Mouse (Mus musculus) Patski (cell line): ENCODE measurements around the gene Gm43720. TPM values are rescaled to one million over a fixed set of nuclear protein-coding genes. Genes with fewer than 3 reads are reported as not detected.

Experiments used
- ATAC-seq: fragments of 100-300 bp; one replicate; pipeline ENCODE4 v1.8.0; 2021
- CTCF ChIA-PET: fragments of 350-600 bp; sonication (Branson Sonifier 250); formaldehyde crosslinking; loops from one replicate; lab custom pipeline; 2022; ENCODE audit warnings: inconsistent platforms; lab: Charles Lee
- POLR2A ChIA-PET: fragments of 350-600 bp; sonication (Branson Sonifier 250); formaldehyde crosslinking; loops from one replicate; lab custom pipeline; 2022; ENCODE audit warnings: antibody characterized with exemption, inconsistent platforms; lab: Charles Lee
- DNase-seq: peaks from one replicate; pipeline ENCODE4 v3.0.0-alpha.2; 2011; ENCODE audit warnings: low read depth, low spot score
- H3K27me3 ChIP-seq: fragments of 371-371 bp; one replicate; pipeline ENCODE4 v1.5.1; 2021
- CTCF ChIP-seq: fragments of 100-300 bp; IDR thresholded peaks from one replicate; pipeline ENCODE4 v1.5.1; 2021
- in situ Hi-C: fragments of 300-500 bp; cut with MboI; formaldehyde crosslinking; loops from 3 replicates; pipeline ENCODE4 v1.11.1; 2018; ENCODE audit warnings: low pct_unique_long_range_greater_than_20kb, mixed read lengths
- polyA plus RNA-seq: library from polyadenylated mRNA; unstranded; gene quantifications from one replicate; pipeline ENCODE4 v1.2.3, GENCODE M21; 2021

The Gm43720 gene
- polyA plus RNA-seq, 1 experiment from 2014 or later: 0.01 TPM

DNA sequence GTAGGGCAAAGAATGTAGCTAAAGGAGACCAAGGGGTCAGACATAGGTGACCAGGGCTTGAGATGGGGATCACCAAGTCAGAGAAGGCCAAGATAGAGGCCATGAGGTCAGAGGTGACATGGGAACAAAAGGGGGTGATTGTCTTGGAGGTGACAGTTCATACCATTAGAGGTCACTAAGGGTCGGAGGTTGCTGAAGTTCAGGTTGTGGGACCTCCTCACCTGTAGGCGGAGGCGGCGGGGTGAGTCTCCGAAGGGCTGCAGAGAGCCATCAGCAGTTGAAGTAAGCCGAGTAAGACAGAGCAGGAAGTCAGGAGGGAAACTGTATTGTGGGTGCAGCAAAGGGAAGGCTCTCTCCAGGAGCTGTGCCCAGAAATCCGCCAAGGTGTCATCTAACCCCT, 1.8 kb downstream of the Gm43720 start:
- POLR2A ChIA-PET: interaction anchor here (2.5 kb wide), 1 partner anchor 13 kb away, joined by 12 read pairs; the partner anchor contains the start of gene BC037034
- DNase-seq (no peak), ATAC-seq (no peak)
- TF ChIP-seq CTCF: no peak
- CTCF ChIA-PET: no interaction called here
- H3K27me3 ChIP-seq: peaks cover 8% of the 10 kb centered on the region
- in situ Hi-C loops: no loop called here

DNA sequence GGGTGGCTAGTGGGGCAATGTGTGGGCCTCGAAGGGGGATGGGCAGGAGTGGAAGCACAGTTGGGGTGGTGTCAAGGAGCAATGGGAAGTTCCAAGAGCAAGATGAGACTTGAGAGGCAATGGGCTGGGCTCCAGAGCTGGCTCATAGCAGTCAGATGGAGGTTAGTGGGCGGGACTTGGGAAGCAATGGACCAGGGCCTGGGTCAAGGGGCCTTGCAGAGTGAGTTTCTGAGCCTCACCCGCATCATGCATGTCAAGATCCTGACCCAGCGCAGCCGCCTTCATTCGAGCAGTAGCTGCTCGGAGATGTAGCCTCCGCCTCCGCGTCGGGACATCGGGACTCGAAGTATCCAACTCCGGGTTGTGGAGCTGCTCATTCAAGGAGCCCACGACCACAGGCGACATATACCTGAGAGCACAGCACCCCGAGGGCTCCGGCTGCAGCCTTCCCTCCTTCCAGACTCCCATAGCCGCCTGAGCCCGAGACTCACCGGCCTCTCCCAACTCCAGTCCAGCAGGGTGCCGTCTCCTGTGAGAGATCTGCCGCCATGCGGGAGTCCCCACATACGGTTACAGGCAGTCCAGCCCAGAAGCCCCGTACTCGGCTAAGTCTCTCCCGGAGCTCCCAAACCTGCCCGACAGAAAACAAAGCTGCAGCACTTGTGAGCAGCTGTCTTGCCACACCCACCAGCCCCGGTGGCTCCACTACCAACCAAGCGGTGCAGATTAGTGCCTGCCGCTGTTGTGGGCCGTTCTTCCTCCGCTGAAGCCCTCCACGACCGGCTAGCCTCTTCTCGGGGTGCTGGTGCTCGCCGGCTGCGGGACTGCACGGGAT, 4.3 kb downstream of the Gm43720 start:
- no peak for TF ChIP-seq CTCF
- DNase-seq (no peak), ATAC-seq (no peak)
- POLR2A ChIA-PET: interaction anchor here (0.9 to 1.3 kb wide), 2 partner anchors 11 to 12 kb away, joined by 4 to 5 read pairs; partner anchors contain the start of gene BC037034
- CTCF ChIA-PET: interaction anchor here (1.2 kb wide), 1 partner anchor 9 kb away, joined by 3 read pairs; no protein-coding TSS in a partner anchor
- in situ Hi-C loops: no loop called here
- H3K27me3 ChIP-seq: no peaks in the 10 kb centered on the region

DNA sequence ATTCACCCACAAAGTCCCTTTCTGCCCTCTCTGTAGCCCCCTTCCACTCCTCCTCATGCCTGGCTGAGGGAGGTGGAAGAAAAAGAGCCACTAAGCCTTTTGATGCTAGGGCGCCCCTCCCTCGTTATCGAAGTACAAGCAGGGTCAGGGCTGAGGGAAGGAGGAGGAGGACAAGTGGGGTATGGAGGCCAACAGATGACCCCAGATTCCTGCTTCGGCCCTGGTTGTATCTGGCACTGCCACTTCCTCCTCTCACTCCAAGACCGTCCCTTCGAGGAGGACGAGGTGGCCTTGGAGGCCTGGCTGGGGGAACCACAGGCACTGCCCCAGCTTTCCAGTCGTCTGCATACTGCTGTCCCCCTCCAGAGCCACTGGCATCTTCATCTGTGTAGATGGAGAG, 5.6 kb downstream of the Gm43720 start:
- POLR2A ChIA-PET: interaction anchor here (2.5 kb wide), 1 partner anchor 11 kb away, joined by 10 read pairs; the partner anchor contains the start of gene BC037034
- CTCF ChIA-PET: no interaction called here
- H3K27me3 ChIP-seq: no peaks in the 10 kb centered on the region
- ATAC-seq (no peak), DNase-seq (no peak)
- in situ Hi-C loops: no loop called here
- no peak for TF ChIP-seq CTCF

DNA sequence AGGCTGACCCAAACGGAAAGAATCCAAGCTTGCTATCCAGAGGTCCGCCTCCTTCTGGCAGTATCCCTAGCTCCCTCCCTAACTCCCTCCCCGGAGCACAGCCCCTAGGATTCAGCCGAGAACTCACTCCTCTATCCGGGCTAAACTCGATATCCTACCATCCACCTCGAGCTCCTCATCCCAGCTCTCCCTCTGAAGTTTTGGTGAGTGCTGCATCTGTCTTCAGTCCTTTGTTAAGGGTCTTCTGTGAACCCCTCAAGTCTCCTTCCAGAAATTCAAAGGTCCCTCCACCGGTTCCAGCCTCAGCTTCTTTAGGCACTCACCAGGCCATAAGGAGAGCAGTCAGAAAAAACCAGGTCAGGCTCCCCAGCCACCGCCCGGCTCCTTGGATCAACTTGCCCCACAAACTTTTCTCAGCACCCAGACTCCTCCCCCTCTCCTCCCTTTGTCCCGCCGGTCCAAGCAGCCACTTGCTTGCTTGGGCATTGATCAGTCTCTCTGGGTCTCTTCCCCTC, 7.3 kb downstream of the Gm43720 start, which contains the start of gene Gal3st4:
TSS of gene Gal3st4 (minus strand) at position 432 of the 515 bp plus-strand sequence.
- ATAC-seq (peak; percentile 44), DNase-seq (no peak)
- no peaks in the 10 kb centered on the region for H3K27me3 ChIP-seq
- TF ChIP-seq CTCF: no peak
- POLR2A ChIA-PET: interaction anchor here (2.5 kb wide), 1 partner anchor 9 kb away, joined by 10 read pairs; the partner anchor contains the start of gene BC037034
- in situ Hi-C loops: no loop called here
- CTCF ChIA-PET: interaction anchor here (1.1 to 1.4 kb wide), 2 partner anchors 15 to 16 kb away, joined by 3 to 4 read pairs; no protein-coding TSS in a partner anchor

DNA sequence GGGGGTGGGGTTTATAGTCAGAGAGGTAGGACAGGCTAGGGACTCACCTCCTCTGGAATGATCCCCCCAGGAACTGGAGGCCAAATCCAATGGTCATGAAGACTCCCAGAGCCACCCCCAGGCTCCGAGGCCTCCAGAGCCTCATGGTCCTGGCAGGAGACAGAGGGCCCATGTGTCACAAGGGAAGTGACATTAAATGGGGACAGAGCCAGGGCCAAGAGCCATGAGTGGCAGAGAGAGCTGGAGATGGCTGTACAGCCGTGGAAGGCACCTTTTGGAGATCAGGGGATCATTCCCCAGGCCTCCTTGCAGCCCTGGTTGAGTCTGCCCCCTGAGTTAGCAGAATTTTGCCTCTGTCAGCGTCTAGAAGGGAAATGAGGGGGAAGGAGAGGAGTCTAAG, 8.5 kb downstream of the Gm43720 start:
- DNase-seq (no peak), ATAC-seq (no peak)
- no peak for TF ChIP-seq CTCF
- ChIA-PET CTCF (interaction anchor here (1.4 kb wide), 1 partner anchor 15 kb away, joined by 3 read pairs; no protein-coding TSS in a partner anchor), POLR2A (no interaction called here)
- in situ Hi-C loops: no loop called here
- no peaks in the 10 kb centered on the region for H3K27me3 ChIP-seq

DNA sequence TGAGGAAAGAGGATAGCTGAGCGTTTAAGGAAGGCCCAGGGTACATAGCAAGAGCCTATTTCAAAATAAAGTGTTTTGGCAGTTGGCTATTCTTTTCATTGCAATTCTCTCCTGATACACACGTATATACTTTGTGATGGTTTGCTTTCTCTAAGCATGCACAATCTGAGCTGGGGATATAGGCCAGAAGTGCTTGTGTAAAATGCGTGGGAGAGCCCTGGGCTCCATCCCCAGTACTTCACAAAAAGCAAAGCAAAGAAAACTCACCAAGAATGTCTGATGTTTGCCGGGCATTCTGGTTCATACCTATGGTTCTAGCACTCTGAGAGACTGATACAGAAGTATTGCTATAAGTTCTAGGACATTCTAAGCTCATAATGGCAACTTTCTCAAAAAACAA, 10.8 kb downstream of the Gm43720 start:
- ChIA-PET POLR2A (no interaction called here), CTCF (interaction anchor here (1.0 to 1.8 kb wide), 4 partner anchors 9 to 39 kb away, joined by 3 to 7 read pairs (median 3); partner anchors contain the start of gene Lamtor4)
- no peak for TF ChIP-seq CTCF
- ATAC-seq: no peak
- in situ Hi-C loops: no loop called here
- no peaks in the 10 kb centered on the region for H3K27me3 ChIP-seq
- DNase-seq: no peak

DNA sequence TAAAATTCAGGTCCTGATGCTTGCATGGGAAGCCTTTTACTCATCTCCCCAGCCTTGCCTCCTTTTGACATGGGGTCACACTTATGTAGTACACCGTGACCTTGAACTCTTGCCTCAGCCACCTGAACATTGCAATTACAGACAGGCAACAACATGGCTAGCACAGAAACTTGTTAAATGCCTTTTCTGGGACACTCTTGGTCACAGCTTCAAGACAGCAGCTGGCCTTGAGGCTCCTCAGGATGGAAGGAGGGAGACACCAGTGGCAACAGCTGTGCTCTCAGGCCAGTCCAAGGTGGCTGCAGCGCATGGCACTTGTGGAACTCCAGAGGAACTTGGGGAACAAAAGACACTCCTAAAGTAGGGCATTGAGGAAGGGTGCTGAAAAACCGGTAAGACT, 12.6 kb downstream of the Gm43720 start:
- POLR2A ChIA-PET: no interaction called here
- in situ Hi-C loops: no loop called here
- DNase-seq: no peak
- TF ChIP-seq CTCF: no peak
- ATAC-seq: no peak
- CTCF ChIA-PET: no interaction called here
- H3K27me3 ChIP-seq: no peaks in the 10 kb centered on the region

DNA sequence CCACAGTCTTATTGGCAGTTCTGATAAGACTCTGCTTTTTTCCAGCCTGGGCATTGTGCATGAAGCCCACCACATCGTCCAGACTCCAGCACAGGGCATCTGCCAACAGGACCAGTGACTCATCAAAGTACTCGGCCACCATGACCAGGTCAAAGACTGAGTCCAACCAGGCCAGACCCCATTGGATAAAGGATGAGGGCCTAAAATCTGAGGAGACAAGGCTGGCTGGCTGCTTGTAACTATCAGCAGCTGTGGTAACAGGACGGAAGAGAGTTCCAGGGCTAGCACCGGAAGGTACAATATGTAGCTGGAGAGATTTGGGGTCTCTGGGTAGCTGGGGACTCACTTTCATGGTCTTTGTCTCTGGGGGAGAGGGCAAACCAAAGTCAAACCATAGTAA, 14.0 kb downstream of the Gm43720 start:
- POLR2A ChIA-PET: interaction anchor here (3.5 kb wide), 1 partner anchor 13 kb away, joined by 12 read pairs; the partner anchor contains the start of genes Gm43720, Gpc2 and Stag3
- CTCF ChIA-PET: no interaction called here
- ATAC-seq (no peak), DNase-seq (no peak)
- no peaks in the 10 kb centered on the region for H3K27me3 ChIP-seq
- no peak for TF ChIP-seq CTCF
- in situ Hi-C loops: no loop called here

DNA sequence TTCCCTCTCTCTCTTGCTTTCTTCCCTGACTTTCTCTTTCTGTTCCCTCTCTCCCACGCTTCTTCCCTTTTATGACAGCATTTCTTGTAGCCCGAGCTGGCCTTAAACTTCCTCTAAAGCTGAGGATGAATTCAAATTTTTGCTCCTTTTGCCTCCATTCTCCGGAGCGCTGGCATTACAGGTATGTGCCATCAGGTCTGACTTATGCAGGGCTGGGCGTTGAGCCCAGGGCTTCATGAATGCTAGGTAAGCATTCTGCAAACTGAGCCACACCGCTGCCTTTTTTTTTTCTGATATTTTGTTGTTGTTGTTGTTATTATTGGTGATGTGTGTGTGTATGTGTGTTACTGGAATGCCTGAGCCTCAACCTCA, 15.6 kb downstream of the Gm43720 start:
- no peak for DNase-seq
- ATAC-seq: peak; percentile 4
- TF ChIP-seq CTCF: no peak
- no peaks in the 10 kb centered on the region for H3K27me3 ChIP-seq
- in situ Hi-C loops: no loop called here
- ChIA-PET CTCF (no interaction called here), POLR2A (interaction anchor here (0.6 to 3.5 kb wide), 6 partner anchors 9 to 15 kb away, joined by 3 to 12 read pairs (median 4); partner anchors contain the start of genes Gal3st4, Gm43720, Gpc2 and Lamtor4)
